Mouse (Mus musculus): Measurements from ENCODE around the gene Stat6.

The Stat6 gene

GRCm38 (mm10) chr10:127615034-127615374 lies 27.8 kb upstream of the Stat6 start:
- DNase-seq (ENCODE audit: low spot score in 2 of 2) = no peak

GRCm38 (mm10) chr10:127615591-127615990 lies 27.2 kb upstream of the Stat6 start:
- DNase-seq (ENCODE audit: low spot score in 2 of 2) = no peak

GRCm38 (mm10) chr10:127616261-127616679 lies 26.5 kb upstream of the Stat6 start:
- DNase-seq (ENCODE audit: low spot score in 2 of 2) = no peak

GRCm38 (mm10) chr10:127617294-127617693 lies 25.5 kb upstream of the Stat6 start:
- DNase-seq (ENCODE audit: low spot score in 2 of 2) = no peak

- no peak for DNase-seq (ENCODE audit: low spot score in 2 of 2)
Measured at GRCm38 (mm10) chr10:127618173-127618572, 24.6 kb upstream of the Stat6 start.

GRCm38 (mm10) chr10:127619119-127619721 lies 23.6 kb upstream of the Stat6 start:
- no peak for DNase-seq (ENCODE audit: low spot score in 2 of 2)

GRCm38 (mm10) chr10:127619941-127620405 lies 22.8 kb upstream of the Stat6 start:
- peak in 1 of 2 experiments; percentile 43 for DNase-seq (ENCODE audit: low spot score in 2 of 2)

- DNase-seq (ENCODE audit: low spot score in 2 of 2) = peak in 1 of 2 experiments; percentile 51
Measured at GRCm38 (mm10) chr10:127620406-127621190, 22.2 kb upstream of the Stat6 start, which contains the start of gene Lrp1. Gene Lrp1 (minus strand): TSS chr10:127621148.

- peak; percentile 90 to 91 for DNase-seq (ENCODE audit: low spot score in 2 of 2)
Measured at GRCm38 (mm10) chr10:127621191-127622056, 21.4 kb upstream of the Stat6 start.

GRCm38 (mm10) chr10:127622057-127622392 lies 20.8 kb upstream of the Stat6 start:
- DNase-seq (ENCODE audit: low spot score in 2 of 2) = peak; percentile 70 to 75

- DNase-seq (ENCODE audit: low spot score in 2 of 2) = no peak
Measured at GRCm38 (mm10) chr10:127622661-127623060, 20.1 kb upstream of the Stat6 start.

- no peak for DNase-seq (ENCODE audit: low spot score in 2 of 2)
Measured at GRCm38 (mm10) chr10:127623439-127624216, 19.2 kb upstream of the Stat6 start.

- DNase-seq (ENCODE audit: low spot score in 2 of 2) = no peak
Measured at GRCm38 (mm10) chr10:127626433-127626832, 16.4 kb upstream of the Stat6 start.

GRCm38 (mm10) chr10:127631261-127632214 lies 11.2 kb upstream of the Stat6 start:
- no peak for DNase-seq (ENCODE audit: low spot score in 2 of 2)

- DNase-seq (ENCODE audit: low spot score in 2 of 2) = no peak
Measured at GRCm38 (mm10) chr10:127632668-127633271, 10.0 kb upstream of the Stat6 start.

- no peak for DNase-seq (ENCODE audit: low spot score in 2 of 2)
Measured at GRCm38 (mm10) chr10:127640421-127640820, 2.4 kb upstream of the Stat6 start.

- peak; percentile 82 to 92 for DNase-seq (ENCODE audit: low spot score in 2 of 2)
Measured at GRCm38 (mm10) chr10:127641861-127642771, 670 bp upstream of the Stat6 start.

- DNase-seq (ENCODE audit: low spot score in 2 of 2) = peak in 1 of 2 experiments; percentile 69
Measured at GRCm38 (mm10) chr10:127643553-127644238, 910 bp downstream of the Stat6 start.
